Mouse (Mus musculus) embryo, embryonic 11 days (tissue): Measurements from ENCODE around the gene Hspb2.

Source experiments
- DNase-seq: peaks from one replicate; pipeline ENCODE4 v3.0.0-alpha.2; 2015

Gene Hspb2

DNA sequence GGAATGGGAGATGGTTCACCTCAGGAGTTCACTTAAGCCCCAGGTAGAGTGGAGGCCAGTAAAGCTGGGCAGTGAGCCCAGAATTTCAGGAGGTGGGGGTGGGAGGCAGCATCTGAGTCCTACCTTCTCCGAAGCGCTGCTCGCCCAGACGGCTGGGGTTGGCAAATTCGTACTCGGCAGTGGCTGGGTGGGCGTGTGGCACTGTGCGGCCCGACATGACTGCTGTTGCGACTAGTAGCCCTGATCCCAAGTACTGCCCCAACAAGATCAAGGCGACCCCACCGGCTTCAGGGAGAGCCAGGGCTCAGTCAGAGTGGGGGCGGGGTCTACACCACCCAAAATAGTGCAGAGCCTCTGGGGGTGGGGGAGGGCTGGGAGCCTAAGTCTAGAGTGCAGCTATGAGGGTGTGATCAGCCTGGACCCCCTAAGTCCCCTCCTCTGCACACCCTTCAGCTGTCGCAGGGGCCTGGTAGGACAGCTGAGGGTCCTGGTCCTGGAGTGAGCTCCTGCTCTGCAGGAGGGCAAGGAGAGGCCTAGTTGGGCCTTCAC lies at the start of gene Hspb2:
Hspb2 (minus strand) TSS at position 301 of the 549 bp plus-strand sequence.
- no peak for DNase-seq

DNA sequence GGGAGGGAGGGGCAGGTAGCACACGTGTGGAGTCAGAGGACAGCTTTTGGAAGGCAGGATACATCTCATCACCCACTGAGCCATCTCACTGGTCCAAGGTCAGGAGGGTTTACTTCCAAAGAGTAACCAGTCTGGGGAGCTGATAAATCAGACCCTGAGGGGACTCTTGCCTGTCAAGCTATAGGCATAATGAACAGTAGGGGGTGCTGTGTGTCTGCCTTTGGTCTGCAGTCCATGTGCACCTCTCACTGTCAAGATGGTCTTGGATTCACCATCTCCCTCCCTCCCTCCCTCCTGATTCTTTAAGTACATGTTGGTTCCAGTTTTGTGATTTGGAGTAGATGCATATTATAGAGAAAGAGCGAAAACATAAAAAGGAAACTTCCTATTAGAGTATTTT lies 48.8 kb upstream of the Hspb2 start:
- DNase-seq: peak; percentile 71

DNA sequence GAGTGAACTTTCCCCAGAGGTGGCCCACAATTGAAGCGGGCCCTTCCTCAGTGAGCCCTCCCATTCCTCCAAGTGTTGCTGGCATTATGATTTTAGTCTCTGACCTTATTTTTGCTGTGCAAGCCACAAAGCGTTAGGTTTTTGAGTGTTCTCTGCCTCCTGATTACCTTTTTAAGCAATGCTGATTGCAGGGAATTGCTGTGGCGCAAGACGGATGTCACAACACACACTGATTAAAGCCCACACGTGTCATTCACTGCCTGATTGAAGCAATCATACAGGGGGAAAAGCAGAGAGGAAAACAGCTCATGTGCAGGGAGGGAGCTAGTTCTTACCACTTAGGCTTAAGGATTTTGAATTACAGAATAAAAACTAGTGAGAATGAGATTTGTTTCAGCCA lies 46.2 kb upstream of the Hspb2 start:
- DNase-seq: no peak

DNA sequence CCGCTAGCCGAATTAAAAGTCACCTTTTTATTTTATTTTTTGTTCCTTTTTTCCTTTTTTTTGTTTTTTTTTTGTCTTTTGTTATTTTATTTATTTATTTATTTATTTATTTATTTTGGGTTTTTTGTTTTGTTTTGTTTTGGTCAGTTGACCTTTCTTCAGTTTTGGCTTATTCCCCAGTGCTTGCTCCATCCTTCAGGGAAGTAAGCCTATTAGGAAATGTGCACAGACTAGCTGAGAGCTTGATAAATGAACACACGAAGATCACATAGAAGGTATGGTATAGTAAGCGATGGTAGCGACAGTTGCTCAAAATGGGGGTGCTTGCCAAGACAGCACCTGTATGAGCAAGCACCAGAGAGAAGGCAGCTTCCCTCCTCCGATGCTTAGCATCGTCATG lies 45.5 kb upstream of the Hspb2 start:
- DNase-seq: no peak

DNA sequence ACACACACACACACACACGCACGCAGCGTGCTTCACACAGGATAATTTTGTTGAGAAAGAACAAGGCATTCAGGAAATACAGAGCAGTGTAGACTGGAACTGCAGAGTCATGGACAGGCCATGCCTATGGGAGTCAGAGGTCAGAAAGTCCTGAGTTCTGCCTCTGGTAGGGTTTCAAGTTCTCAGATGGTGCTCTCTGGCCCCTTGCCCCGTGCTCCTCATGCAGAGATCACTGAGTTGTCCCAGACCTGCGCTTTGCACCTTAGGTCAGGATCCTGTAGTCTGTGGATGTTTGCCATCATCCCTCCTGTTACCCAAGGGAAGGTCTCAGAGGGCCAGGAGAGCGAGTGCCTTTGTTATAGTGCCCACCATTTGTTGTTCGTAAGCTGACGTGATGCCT lies 44.6 kb upstream of the Hspb2 start:
- DNase-seq: no peak

DNA sequence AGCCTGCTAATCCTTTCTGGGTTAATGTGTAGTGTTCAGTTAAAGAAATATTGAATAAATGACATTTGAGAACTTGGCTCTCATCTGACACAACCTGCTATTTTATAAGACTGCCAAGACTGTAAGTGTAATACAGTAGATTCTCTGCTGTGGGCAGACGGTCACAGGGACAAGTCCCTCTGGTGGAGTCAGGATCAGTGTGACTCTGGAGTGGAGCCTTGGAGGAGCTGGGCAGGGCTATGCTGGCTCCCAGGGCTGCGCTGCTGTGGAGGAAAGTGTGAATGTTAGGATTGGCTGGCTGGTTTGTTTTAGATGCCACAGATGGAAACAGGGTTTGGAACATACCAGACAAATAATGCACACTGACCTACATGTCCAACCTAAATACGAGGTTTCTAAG lies 43.1 kb upstream of the Hspb2 start:
- DNase-seq: no peak

DNA sequence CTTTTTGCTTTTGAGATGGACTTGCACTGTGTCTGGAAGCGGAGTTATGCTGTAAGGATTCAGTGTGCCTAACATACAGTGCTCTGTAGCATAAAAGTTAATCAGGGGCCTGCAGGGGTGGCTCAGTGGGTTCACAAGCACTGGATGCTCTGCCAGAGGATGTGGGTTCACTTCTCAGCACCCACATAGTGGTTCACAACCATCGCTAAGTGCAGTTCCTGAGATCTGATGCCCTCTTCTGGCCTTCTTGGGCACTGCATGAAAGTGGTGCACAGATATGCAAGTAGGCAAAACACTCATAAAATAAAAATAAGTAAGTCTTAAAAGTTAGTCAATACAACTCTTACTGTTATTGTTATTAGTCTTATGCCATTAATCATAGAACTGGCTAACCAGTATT lies 30.0 kb upstream of the Hspb2 start:
- peak; percentile 34 for DNase-seq

DNA sequence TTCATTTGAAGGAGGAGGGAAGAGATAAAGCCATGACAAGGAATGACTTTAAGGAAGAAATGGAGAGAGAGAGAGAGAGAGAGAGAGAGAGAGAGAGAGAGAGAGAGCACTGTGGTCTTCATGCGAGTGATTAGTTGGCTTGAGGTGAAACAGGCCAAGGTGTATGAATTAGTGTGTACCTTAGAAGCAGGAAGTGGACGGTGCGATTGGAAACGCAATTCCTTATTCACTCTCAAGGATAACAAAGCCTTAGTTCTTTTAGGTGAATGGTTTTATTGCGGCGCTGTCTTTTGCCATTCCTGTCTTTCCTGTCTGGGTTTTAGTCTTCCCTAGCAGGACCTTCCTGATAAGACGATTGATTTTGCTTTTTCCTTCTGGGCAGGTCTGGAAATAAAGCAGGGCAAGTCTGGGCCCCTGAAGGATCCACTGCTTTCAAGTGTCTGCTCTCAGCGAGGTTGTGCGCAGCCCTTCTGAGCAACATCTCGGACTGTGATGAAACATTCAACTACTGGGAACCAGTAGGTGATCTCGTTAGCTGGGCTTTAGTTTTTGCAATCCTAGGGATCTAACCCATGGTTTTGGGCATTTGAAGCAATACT lies 24.1 kb upstream of the Hspb2 start:
- no peak for DNase-seq

DNA sequence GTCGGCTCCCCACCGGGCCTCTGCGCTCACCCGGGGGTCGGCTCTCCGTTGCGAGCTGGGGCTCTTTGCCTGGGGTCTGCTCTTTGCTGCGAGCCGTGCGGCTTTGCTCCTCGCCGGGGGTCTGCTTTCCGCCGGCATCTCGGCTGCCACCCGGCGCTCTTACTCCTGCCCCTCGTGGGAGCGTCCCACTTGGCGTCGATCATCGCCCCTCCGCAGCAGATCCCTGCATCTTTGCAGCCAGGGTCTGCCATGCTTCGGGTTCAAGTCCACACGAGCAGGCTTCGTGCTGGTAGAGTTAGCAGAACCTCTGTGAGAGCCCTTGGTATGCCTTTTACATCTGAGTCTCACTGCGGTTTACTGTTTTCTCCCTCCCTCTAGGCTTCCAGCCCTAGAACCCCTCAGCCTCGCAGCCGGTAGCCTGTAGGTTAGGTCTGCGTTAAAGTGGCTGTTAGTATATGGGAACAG lies 23.5 kb upstream of the Hspb2 start:
- DNase-seq: no peak

DNA sequence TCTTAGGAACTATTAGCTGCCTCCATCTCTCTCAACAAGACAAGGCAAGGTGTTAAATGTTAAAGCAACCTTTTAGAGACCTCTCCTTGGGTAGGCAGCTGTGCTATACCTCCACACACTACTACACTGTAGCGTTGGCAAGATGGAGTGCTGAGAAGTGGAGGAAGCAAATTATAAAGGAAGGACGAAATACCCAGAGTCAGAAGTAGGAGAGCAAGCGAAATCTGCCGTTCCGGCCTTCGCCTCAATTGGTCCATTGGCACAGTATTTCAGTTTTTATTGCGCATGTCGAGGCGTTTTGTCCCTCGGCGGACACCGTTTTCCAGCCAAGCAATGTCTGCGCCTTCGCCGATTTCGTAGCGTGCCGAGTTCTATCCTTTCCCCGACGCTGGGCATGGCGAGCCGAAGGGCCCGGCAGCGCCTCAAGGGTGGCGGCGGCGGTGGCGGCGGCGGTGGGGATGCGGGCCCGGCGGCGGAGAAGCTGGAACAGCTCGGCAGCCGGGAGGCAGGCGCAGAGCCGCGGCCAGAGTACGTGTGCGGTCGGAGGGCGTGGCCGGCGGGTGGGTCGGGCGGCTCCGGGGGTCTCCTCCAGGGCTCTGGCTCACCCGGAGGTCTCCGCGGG lies 22.9 kb upstream of the Hspb2 start, which contains the start of the genes Alg9 and 1110032A03Rik:
Alg9 (plus strand) TSS at position 29 of the 622 bp plus-strand sequence.
1110032A03Rik (minus strand) TSS at position 530 of the 622 bp plus-strand sequence.
- DNase-seq: peak; percentile 89

DNA sequence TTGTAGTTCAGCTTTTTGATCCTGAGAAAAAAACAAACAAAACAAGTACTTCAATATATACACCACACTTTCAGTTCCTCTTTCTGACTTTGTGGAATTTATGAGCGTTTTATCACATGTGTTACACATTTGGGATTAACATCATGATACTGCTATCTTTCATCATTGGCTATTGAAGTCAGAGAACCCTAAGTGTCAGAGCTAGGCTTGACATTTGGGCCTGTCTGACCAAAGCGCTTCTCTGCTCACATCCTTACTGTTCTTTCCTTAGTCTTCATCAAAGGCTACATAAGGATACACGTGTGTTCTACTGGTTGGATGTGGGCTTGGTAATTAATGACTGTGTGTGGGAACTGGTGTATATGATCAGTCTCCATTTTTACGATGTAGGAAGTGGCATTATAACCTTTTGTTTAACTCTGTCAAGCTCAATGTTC lies 21.9 kb upstream of the Hspb2 start:
- DNase-seq: no peak

DNA sequence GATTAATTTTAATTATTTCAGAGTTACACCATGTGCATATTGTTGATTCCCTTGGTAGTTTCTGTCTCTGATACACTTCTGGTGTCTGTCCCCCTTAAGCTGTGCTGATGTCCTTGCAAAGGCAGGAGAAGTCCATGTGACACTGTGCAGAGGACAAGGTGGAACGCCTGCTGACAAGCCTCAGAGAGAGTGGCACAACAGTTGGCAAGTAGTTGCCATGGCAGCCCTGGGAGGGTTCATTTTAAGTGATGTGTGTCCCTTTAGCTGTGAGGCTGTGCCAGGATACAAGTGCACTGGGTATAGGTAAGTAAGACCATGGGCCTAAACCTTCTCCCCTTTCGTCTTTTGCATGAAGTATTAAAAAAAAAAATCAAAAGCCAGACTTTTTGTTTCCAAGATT lies 17.9 kb upstream of the Hspb2 start:
- DNase-seq: no peak

DNA sequence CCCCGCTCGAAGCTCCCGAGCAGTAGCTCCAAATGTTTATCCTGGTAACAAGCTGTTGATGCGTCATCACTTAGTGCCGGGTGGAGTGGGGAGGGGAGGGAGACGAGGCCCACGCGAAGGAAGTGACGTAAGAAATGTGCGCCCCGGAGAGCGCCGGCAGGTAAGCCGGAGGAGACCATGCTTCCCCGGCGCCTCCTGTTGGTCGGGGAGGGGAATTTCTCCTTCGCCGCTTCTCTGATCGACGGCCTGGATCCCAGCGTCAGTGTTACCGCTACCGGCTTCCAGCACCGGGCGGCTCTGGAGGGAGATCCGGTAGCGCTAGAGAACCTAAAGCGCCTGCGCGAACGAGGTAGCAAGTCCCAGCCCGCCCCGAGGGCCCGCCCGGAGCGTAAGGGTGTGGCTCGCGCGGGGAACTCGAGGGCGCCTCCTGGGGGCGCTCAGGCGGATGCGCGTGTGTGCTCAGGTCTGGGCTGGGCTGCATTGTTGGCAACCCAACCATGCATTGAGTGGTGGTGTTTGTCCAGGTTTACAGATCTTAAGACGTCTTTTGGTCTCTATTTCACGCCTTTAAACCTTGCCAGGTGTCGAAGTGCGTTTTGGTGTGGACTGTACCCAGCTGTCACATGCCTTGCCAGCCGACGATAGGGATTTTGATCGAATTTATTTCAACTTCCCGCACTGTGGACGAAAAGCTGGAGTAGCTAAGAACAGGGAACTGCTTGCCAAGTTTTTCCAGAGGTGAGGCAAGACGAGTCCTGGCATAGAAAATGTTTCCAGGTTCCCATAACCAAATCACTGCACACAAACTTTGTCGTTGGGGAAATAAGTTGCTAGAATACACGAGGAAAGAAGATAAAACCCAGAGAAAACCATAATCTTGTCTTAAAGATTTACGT lies 16.2 kb upstream of the Hspb2 start, which contains the start of gene Fdxacb1:
Fdxacb1 (plus strand) TSS at position 130 of the 896 bp plus-strand sequence.
- DNase-seq: peak; percentile 98

DNA sequence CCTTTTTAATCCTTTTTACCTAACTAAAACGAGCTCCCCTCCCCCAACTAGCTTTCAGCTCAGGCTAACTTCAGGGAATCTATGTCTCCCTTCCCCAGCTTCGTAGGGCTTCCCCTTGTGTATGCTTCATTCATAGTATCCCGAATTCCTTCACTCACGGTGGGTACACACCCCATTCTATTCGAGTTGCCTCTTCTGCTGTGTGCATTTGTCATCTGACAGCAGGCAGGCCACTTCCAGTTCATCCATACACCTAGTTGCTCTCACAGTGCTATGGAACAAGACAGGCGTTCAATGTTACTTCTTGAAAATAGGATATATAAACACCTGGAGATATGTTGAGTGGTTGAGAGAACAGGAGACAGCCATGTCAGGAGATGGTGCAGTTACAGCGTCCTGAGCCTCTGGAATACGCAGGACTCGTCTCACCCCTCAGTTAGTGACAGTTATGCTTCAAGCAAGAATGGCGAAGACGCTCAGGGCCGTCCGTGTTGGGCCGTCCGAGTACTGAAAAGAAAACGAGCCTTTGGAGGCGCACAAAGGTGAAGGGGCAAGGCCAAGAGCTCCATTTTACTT lies 15.5 kb upstream of the Hspb2 start:
- DNase-seq: no peak

DNA sequence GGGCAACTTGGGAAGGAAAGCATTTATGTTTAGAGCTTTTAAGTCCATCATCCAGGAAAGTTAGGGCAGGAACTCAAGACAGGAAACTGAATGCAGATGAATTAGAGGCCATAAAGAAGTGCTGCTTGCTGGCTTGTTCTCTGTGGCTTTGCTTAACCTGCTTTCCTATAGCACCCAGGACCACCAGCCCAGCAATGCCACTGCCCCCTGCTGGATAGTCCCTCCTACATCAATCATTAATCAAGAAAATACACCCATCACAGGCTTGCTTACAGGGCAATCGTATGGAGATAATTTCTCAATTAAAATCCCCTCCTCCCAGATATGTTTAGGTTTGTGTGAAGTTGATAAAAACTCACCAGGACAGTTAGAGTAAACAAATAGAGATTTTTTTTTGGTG lies 11.2 kb upstream of the Hspb2 start:
- peak; percentile 44 for DNase-seq

DNA sequence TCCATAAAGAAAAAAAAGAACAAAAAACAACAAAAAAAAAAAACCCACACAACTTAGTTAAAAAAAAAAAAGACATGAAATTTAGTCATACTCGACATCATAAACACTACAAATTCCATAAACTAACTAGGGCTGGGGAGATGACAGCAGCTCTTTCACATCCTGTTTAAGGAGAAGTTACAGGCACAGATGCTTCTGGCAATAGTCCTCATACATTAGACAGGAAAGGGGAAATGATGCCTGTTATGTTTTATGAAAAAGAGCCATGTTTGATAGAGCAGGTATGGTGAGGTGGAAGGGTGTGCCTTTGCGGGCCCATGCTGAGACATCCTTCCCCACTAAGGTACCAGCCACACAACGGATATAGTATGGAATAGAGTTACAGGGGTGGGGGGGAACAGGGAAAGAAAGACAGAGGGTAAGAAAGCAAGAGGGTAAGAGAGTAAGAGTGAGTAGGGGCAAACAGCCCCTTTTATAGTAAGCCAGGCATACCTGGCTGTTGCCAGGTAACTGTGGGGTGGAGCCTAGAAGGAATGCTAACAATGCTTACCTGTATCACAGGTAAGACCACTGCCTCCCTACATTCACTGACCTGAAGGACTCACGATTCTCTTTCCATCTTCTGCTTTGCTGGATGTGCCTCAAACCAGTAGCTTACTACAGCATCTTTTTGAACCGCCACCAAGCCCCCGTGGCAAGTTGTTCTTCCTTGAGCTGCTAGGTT lies 9.5 kb upstream of the Hspb2 start:
- DNase-seq: no peak

DNA sequence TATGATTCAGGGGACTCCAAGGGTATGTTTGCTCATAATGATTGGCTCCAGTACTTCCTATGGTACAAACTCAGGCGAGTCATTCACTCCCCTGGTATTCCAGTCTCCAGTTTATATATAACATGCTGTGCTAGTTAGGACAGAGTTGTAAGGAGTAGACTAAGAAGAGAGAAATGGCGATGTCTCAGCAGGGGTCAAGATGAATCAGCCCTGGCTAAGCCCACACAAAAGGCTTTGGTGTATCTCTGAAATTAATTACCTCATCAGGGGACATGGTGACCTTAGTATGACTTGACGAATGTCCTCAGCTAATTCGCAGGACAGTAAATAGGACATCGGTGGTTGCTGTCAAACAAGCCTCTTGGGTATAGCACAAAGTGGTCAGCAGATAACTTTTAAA lies 4.6 kb upstream of the Hspb2 start:
- no peak for DNase-seq

DNA sequence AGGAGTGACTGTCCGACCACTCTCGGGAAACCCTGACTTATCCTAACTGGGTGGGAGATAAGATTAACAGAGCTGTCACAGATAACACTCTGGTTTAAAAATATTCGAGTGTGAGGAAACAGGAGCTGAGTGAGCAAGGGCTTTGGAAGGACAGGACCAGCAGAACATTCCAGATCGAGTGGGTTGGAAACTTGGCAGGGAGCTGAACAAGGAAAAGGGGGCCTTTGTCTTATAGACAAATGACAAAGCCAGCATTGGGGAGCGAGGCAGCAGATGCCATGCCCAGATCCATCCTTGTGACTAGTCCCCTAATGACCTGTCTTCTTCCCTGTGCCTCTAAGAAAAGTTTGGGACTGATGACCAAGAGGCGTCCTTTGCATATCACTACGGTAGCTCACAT lies 1.8 kb upstream of the Hspb2 start:
- no peak for DNase-seq

DNA sequence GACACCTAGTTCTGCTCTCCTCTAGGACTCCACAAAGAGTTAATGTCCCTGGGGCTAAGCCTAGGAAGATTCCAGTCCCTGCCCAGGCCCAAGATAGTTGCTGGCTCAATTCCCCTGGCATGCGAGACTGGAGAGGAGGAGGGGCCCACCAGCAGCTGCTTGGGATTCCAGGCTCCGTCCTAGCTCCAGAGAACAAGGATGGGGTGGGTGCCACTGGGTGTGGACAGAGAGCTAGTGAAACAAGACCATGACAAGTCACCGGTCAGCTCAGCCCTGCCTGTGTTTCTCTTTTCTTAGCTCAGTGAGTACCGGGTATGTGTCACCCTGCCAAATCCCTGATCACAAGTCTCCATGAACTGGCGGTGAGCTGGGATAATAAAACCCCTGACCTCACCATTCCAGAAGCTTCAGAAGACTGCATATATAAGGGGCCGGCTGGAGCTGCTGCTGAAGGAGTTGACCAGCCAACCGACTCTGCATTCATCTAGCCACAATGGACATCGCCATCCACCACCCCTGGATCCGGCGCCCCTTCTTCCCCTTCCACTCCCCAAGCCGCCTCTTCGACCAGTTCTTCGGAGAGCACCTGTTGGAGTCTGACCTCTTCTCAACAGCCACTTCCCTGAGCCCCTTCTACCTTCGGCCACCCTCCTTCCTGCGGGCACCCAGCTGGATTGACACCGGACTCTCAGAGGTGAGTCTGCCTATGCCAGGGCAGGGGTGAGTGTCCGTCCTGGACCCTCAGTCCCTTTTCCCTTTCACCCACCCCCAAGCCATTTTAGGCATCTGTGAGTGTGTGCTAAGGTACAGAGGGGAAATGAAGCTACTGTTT lies 846 bp upstream of the Hspb2 start:
- DNase-seq: no peak

DNA sequence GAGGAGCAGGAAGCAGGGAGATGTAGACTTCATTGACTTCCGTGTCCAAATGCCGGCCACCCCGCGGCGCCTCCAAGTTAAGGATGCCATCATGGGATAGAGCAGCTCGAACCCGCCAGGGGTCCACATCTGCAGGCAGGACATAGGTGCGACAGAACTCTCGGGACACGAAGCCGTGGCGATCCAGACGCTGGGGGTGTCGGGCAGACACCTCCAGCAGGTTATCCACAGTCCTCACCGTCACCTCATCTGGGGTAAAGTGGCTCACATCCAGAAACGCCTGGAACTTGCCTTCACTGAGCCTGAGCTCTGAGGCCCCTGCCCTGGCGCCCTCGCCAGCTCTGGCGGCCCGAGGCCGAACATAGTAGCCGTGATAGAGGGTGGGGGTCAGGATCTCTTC lies 831 bp downstream of the Hspb2 start, which contains the start of gene Cryab:
Cryab (plus strand) TSS at position 3 of the 400 bp plus-strand sequence.
- no peak for DNase-seq

DNA sequence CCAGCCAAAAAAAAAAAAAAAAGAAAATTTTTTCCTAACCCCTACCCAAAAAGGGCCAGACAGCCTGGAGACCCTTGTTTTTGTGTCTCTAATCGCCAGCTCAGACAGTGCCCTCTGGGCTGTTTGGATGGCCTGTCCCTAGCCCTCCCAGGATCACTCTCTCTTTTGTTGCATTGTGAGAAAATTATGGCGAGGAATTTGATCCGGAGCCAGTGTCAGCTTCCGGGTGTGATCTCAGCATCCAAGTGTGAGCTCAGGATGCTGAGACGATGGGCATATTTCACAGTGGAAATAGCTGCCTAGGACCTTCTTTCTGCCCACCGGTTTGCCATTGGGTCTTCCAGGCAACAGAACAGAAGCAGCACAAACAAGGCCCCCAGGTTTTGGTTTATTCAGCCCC lies 1.4 kb downstream of the Hspb2 start:
- no peak for DNase-seq
